Mouse (Mus musculus) G1E (cell line): ENCODE measurements around the gene Rmdn2. TPM values are rescaled to one million over a fixed set of nuclear protein-coding genes. Genes with fewer than 3 reads are reported as not detected.

Source experiments
- ATAC-seq: 2 replicates; pipeline ENCODE4 v1.8.0; 2016; ENCODE audit warnings: mild to moderate bottlenecking; ENCODE audit not compliant: insufficient number of reproducible peaks, poor library complexity, low FRiP score, severe bottlenecking; ENCODE audit errors: extremely low read depth
- DNase-seq: peaks from one replicate; pipeline ENCODE4 v3.0.0; 2012; ENCODE audit warnings: low spot score
- H3K27me3 ChIP-seq: 2 replicates; pipeline ENCODE4 v1.6.1; 2012; ENCODE audit warnings: mild to moderate bottlenecking, low read length, inconsistent platforms; ENCODE audit not compliant: insufficient read depth
- H3K36me3 ChIP-seq: replicated peaks from 2 replicates; pipeline ENCODE3; 2012; ENCODE audit warnings: mild to moderate bottlenecking, inconsistent platforms
- H3K4me1 ChIP-seq: 2 replicates; pipeline ENCODE4 v1.6.1; 2012; ENCODE audit warnings: low read depth, low read length, inconsistent platforms, mixed read lengths; ENCODE audit not compliant: insufficient read depth
- H3K4me3 ChIP-seq: 2 replicates; pipeline ENCODE4 v1.5.1; 2012; ENCODE audit warnings: low read depth, mild to moderate bottlenecking, inconsistent platforms, low read length, moderate library complexity, mixed read lengths
- H3K9me3 ChIP-seq: replicated peaks from 2 replicates; pipeline ENCODE4 v1.6.1; 2012; ENCODE audit warnings: inconsistent platforms
- CTCF ChIP-seq: IDR thresholded peaks from 2 replicates; pipeline ENCODE4 v1.5.1; 2012; ENCODE audit warnings: low read depth, low read length, inconsistent platforms, mixed read lengths
- GATA1 ChIP-seq: IDR thresholded peaks from 2 replicates; pipeline ENCODE4 v1.6.1; 2012; ENCODE audit warnings: borderline replicate concordance, low read length, inconsistent platforms, mixed read lengths
- GATA2 ChIP-seq: IDR thresholded peaks from 2 replicates; pipeline ENCODE4 v1.6.1; 2012; ENCODE audit warnings: low read depth, low read length, inconsistent platforms, borderline replicate concordance
- POLR2AphosphoS5 ChIP-seq: IDR thresholded peaks from 2 replicates; pipeline ENCODE4 v1.6.1; 2012; ENCODE audit warnings: low read depth, low read length, inconsistent platforms; ENCODE audit not compliant: insufficient replicate concordance
- TAL1 ChIP-seq: conservative IDR thresholded peaks from 2 replicates; pipeline ENCODE4 v1.6.1; 2012; ENCODE audit warnings: low read depth, low read length, inconsistent platforms, mixed read lengths
- polyA plus RNA-seq: library from polyadenylated mRNA; stranded (reverse); fragments of >175 nt; gene quantifications from 2 replicates; pipeline ENCODE4 v1.2.3, GENCODE M21; 2012
- total RNA-seq, 2 experiments: library from RNA; stranded (forward) in 1 of 2; stranded (reverse) in 1 of 2; fragments of 200-1000 nt in 1 of 2; fragments of >200 nt in 1 of 2; fragmentation: Nextera tagmentation in 1 of 2; gene quantifications; 2 replicates each; pipeline ENCODE4 v1.2.3; 2014 to 2017

The Rmdn2 gene
- total and polyA plus RNA-seq, 3 experiments, result 1.1 to 4.7 (median 4.0) TPM

DNA sequence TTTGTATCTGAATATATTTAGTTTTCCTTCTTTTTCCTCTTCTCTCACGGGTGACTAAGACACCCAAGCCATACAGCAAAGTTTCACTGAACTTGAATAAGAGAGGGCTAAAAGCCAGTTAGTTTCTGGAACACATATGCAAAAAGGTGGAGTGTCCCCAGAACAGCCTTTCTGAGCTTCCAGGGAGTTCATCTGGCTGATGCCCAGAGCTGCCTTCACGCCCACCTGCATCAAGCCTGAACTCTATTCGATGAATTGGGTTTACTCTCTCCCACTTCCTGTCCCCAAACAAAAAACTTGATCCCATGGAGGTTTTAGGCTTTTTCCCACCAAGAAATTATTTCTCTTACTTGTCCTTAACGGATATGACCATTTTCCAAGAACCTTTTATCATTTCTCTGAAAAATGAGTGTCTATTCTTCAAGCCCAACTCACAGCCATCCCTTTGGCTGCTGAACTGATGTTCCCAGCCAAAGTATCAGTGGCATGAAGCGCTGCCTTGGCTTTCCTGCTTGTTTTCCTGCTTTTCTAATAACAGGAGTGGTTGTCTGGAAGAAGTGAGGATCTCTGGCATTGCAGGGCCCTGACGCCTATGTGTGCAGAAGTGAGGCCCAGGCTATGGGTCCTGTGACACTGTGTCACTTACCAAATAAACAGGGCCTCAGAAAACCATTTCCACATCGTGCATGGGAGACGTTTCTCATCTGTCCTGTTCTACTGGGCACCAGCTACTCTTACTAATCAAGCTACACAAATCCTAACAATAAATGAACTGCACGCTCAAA, 94.2 kb downstream of the Rmdn2 start:
- ATAC-seq, result no peak
- H3K27me3 ChIP-seq, result peaks cover 3% of the 10 kb centered on the region; the same call in 1 of the 2 replicates
- no peaks in the 10 kb centered on the region for H3K9me3 ChIP-seq
- TF ChIP-seq GATA1, result no peak
- no peak for TF ChIP-seq GATA2
- TF ChIP-seq TAL1, result no peak
- TF ChIP-seq POLR2AphosphoS5, result no peak
- TF ChIP-seq CTCF, result no peak
- DNase-seq, result no peak
- H3K36me3 ChIP-seq, result no peaks in the 10 kb centered on the region
- no peak overlapping the region for H3K4me3 ChIP-seq
- no peaks in the 10 kb centered on the region for H3K4me1 ChIP-seq

DNA sequence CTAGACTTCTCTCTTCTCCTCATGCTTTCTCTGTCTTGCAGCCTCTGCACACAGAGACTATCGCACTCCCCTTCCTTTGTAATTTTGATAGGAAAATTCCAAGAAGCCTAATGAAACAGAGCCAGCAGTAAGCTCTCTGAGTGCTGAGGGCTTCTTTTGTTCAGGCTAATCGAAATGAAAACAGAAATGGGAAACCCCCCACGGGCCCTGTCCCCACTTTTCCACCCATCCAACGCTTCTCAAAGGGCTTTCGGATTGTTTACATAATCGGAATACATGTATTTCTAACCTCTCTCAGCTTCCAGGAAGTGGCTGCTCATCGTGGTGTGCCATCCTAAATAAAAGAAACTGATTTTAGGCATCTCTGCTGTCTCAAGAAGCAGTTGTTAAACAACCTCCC, 96.5 kb downstream of the Rmdn2 start:
- no peaks in the 10 kb centered on the region for H3K4me1 ChIP-seq
- no peaks in the 10 kb centered on the region for H3K36me3 ChIP-seq
- no peaks in the 10 kb centered on the region for H3K9me3 ChIP-seq
- TF ChIP-seq TAL1, result no peak
- TF ChIP-seq POLR2AphosphoS5, result no peak
- TF ChIP-seq GATA2, result no peak
- TF ChIP-seq CTCF, result no peak
- TF ChIP-seq GATA1, result no peak
- peaks cover 3% of the 10 kb centered on the region; the same call in 1 of the 2 replicates for H3K27me3 ChIP-seq
- ATAC-seq (no peak), DNase-seq (no peak)
- H3K4me3 ChIP-seq, result no peak overlapping the region

DNA sequence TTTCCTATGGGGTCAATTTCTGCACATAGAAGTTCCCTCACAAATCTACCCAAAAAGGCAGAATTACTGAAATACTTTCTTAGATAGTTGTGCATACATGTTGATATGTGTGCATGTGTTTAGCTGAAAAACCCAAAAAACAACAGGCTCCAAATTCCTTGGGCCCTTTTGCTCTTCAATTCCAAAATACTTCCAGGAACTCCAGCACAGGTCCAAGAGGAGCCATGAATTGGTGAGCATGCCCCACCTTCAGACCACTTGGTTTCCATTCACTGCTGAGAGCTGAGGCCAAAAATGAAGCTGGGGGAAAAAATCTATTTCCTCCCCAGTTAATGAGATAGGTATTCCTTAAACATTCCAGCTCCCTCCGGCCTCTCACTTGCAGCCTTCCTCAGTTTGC, 98.1 kb downstream of the Rmdn2 start:
- no peak for TF ChIP-seq TAL1
- TF ChIP-seq GATA2, result no peak
- no peak for TF ChIP-seq CTCF
- no peak for TF ChIP-seq GATA1
- TF ChIP-seq POLR2AphosphoS5, result no peak
- ATAC-seq (no peak), DNase-seq (no peak)
- Histone ChIP-seq H3K4me1 (no peaks in the 10 kb centered on the region), H3K4me3 (no peak overlapping the region), H3K27me3 (peaks cover 6% of the 10 kb centered on the region; the same call in 1 of the 2 replicates), H3K36me3 (no peaks in the 10 kb centered on the region), H3K9me3 (peaks cover 4% of the 10 kb centered on the region)

DNA sequence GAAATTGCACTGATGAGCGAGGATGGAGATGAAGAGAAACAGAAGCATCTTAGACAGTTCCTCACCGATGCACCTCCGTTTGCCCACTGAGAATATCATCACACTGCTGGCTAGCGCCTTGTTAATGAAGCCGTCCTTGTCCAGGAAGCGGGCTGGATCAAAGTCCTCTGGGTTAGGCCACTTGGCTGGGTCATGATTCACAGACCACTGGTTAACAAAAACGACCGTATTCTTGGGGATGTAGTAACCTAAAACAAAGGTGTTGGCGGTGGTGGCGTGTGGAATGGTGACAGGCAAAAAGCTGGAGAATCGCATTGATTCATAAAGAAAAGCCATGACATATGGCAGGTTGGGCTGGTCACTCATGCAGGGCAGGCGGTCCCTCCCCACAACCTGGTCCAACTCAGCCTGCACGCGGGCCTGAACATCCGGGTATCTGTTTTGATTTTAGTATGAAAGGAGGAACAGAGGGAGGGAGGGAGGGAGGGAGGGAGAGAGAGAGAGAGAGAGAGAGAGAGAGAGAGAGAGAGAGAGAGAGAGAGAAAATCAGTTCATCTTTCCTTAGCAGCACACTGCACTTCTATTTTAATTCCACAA, 98.7 kb downstream of the Rmdn2 start:
- DNase-seq, result no peak
- Histone ChIP-seq H3K9me3 (peaks cover 4% of the 10 kb centered on the region), H3K27me3 (peaks cover 4% of the 10 kb centered on the region; the same call in 1 of the 2 replicates)

DNA sequence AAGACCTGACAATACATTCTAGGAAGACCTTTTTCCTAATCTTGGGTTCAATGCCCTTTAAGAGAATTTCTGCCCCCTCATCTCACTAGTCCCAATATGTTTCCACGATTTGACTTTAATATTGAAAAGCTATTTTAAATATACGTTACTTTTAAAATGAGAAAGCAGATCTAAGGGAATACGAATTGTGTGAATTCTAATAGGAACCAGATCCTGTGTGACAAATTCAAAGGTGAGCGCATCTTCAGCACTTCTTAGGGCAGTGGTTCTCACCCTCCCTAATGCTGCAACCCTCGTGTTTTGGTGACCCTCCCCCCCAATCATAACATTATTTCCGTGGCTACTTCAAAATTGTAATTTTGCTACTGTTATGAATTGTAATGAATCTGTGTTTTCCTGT, 100.3 kb downstream of the Rmdn2 start:
- Histone ChIP-seq H3K4me1 (0 out of 2 replicates have a peak, but pooled peaks cover 6% of the 10 kb centered on the region), H3K9me3 (peaks cover 4% of the 10 kb centered on the region), H3K4me3 (no peak overlapping the region), H3K27me3 (peaks cover 9% of the 10 kb centered on the region; the same call in 1 of the 2 replicates), H3K36me3 (no peaks in the 10 kb centered on the region)
- ATAC-seq (no peak), DNase-seq (no peak)
- no peak for TF ChIP-seq POLR2AphosphoS5
- no peak for TF ChIP-seq CTCF
- TF ChIP-seq GATA1, result no peak
- no peak for TF ChIP-seq GATA2
- no peak for TF ChIP-seq TAL1

More for the DNA sequence above, 98.7 kb downstream of the Rmdn2 start:
- H3K4me3 ChIP-seq, result no peak overlapping the region
- H3K36me3 ChIP-seq, result no peaks in the 10 kb centered on the region
- no peak for ATAC-seq
- TF ChIP-seq GATA1 (no peak), GATA2 (no peak), TAL1 (no peak), CTCF (no peak), POLR2AphosphoS5 (no peak)
- H3K4me1 ChIP-seq, result 0 out of 2 replicates have a peak, but pooled peaks cover under 1% of the 10 kb centered on the region

DNA sequence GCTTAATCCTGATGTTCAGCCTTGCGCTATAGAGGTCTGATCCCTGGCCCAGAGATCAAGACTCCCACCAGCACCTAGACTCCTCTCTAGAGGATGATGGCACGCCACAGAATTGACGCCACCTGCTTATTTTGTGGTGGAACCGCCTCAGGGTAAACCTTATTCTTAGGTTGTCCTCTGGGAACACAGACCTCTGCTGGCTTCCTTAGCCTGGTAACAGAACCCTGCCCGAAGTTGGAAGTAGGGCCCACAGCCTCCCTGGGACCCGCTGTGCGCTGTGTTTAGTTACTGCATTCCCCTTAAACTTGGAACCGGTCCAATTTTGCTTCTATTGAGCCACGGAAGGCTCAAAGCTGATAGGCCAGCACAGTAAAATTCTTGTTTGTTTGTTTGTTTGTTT, 100.9 kb downstream of the Rmdn2 start:
- no peak for ATAC-seq
- H3K27me3 ChIP-seq, result peaks cover 9% of the 10 kb centered on the region; the same call in 1 of the 2 replicates

More for the DNA sequence above, 100.9 kb downstream of the Rmdn2 start:
- no peak for TF ChIP-seq TAL1
- TF ChIP-seq POLR2AphosphoS5, result no peak
- TF ChIP-seq CTCF, result no peak
- no peak for TF ChIP-seq GATA1
- TF ChIP-seq GATA2, result no peak
- no peaks in the 10 kb centered on the region for H3K36me3 ChIP-seq
- 0 out of 2 replicates have a peak, but pooled peaks cover 6% of the 10 kb centered on the region for H3K4me1 ChIP-seq
- peaks cover 4% of the 10 kb centered on the region for H3K9me3 ChIP-seq
- no peak overlapping the region for H3K4me3 ChIP-seq
- DNase-seq, result no peak
